Mouse (Mus musculus) cerebellum, adult 9-10 months (tissue): ENCODE data around the gene Kdf1.
A peak's percentile ranks its signal among the peaks of the same experiment; 100 is the strongest.

Source experiments
- DNase-seq: peaks from one replicate; pipeline ENCODE4 v3.0.0; 2022

The Kdf1 gene

DNA sequence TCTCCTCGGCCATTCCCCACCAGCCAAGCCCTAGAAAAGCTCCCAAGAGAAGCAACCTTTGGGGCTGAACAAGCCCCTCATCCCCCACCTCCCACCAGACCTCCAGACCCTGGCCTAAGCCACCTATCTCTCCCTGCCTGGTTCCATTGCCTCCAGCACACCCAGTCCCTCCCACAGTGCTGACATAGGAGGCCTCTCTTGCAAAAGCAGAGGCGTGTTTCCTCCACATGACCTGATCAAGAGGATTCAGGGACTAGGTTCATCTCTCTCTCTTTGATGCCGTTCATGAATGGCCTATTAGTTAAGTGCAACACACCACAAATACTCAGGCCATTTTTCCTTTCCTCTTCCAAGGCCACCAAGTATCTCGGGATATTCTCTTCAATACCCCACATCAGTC is 41.1 kb downstream of the Kdf1 start:
- no peak for DNase-seq

DNA sequence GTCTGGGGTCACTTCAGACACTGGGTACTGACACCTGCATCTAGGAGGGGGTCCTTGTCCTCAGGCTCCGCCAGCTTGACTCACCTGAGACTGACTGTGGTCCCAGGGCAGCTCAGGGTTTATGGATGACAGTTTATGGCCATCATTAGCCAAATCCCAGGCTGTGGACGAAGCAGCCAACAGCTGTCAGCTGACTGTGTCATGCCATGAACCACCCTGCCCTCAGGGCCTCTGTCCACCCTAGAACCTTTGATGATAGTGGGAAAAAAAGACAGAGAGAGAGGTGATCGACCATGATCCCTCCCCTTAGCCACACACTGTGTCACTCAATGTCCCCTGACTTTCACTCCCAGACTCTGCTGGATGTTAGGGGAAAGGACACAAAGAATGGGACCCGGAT is 42.9 kb downstream of the Kdf1 start:
- DNase-seq = no peak

DNA sequence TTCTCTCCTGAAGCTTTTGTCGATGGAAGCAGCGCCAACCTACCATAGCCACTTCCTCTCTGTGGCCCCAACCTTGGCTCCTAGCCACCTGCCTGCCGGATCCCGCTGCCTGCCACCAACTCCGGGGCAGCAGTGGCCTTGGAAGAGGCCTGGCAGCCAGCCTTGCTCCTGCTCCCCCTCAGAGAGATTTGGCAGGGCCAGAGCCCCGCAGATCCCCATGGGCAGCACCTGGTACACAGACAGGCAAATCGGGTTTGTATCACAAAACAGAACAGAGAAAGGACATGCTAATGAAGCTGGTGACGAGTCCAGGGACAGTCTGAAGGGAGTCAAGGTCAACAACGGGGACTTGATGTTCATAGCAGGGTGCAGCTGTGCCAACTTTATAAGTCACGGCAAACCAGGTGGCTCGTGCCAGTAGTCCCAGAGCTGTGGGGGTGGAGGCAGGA is 44.4 kb downstream of the Kdf1 start:
- DNase-seq = peak; percentile 89

DNA sequence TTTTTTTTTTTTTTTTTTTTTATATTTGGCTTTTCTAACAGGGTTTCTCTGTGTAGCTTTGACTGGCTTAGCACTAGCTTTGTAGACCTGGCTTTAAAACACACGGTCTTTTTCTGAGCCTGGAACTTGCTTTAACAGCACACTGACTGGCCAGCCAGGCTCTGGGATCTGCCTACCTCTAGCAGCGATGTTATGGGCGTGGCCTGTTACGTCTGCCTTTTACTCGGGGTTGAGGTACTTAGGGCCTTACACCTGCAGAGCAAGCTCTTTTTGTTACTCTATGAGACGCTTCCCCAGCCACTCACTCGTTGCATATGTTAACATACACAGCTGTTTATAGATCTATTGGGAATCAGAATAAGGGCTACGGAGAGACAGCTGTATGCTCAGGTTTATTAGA is 48.5 kb downstream of the Kdf1 start:
- no peak for DNase-seq

DNA sequence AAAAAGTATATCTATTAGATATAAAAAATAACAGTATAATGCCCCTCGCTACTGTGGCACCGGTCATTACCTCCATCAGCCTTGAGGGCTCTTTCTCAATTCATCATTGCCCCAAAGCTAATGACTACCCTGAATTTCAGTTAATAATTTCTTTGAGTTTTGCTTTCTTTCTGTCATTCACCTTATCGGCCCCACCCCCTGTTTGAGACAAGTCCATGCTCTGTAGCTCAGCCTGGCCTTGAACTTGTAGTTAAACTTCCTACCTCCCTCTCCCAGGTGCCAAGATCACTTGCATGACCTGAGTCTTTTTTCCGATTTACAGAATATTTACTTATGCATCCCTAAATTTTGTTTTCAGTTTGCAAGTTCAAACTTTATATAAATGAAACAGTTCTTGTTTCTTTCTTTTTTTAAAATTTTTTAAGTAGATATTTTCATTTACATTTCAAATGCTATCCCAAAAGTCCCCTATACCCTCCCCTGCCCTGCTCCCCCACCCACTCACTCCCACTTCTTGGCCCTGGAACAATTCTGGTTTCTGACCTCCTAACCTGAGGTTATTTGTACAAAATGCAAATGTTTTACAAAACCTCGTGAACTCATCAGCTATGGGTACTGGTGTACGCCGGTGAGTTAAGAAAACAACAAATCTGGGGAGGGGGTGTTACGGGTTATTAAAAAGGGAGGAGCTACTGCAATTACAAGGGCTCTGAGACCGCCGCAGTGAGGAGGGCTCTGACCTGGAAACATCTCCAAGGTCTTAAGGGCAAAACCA is 50.7 kb downstream of the Kdf1 start:
- no peak for DNase-seq

DNA sequence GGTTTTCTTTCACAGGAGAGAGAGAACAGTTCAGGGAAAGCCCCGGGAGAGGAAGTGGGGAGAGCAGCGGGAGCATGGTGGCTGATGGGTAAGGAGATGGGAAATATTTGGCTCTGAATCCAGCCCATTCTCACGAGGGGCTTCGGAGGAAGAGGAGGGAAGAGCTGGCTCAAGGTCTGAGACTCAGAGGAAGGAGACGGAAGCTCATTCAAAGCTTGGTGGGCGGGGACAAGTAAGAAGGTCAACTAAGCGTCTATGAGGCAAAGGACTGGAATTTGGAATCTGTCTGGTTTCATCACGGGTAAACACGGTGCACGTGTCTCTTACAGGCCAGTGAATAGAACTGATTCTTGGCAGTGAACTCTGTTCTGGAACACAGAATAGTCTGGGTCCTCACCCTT is 51.3 kb downstream of the Kdf1 start:
- no peak for DNase-seq

DNA sequence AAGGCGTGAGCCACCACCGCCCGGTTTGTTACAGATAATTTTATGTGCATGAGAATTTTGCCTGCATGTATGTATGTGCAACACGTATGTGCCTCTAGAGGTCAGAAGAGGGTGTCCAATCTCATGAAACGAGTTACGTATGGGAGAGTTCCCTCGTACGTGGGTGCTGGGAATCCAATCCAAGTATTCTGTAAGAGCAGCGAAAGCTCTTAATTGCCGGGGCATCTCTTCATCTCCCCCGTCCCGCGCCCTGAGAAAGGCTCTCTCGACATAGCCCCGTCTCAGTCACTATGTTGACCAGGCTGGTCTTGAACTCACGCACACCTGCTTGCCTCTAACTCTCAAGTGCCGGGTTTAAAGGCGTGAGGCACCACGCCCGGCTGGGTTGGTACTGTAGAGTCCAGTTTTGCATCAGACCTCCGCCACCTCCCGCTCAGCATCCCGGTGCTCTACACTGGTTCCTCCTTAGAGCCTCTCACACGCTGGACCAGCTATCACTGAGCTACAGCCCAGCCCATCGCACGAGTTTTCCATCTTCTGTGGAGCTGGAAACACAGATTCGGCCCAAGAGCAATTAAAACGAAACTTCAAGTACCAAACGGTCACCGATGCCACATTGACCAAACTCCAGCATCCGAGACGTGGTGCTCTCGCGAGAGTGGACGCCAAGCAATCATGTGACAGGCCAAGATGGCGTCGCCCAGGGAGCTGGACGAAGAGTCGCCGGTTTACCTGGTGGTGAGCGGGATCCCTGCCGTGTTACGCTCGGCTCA is 55.5 kb downstream of the Kdf1 start, which contains the start of gene Gpatch3:
Gene Gpatch3 (plus strand): TSS at position 676 of the 773 bp plus-strand sequence.
- peak; percentile 91 for DNase-seq

DNA sequence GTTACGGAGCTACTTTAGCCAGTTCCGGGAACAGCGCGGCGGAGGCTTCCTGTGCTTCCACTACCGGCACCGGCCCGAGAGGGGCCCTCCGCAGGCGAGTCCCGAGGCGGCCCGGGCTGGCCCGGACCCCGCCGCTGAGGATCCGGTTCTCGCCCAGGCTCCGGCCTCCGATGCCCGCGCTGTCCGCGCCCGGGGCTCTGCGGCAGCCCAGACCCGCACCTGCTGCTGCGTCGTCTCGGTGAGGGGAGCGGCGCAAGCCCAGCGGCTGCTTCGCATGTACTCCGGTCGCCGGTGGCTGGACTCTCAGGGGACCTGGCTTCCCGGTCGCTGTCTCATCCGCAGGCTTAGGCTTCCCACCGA is 56.1 kb downstream of the Kdf1 start:
- no peak for DNase-seq

DNA sequence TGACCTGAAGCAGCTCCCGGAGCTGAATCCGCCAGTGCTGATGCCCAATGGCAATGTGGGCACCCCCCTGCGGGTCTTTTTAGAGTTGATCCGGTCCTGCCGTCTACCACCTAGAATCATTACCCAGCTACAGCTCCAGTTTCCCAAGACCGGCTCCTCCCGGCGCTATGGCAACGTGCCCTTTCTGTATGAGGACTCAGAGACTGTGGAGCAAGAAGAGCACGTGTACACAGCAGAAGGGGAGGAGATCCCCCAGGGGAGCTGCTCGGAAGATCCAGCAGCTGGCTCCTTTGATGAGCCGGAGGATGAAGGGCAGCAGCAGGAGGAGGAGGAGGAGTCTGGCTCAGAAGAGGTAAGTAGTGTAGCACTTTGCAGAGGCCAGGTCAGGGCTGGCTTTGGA is 59.2 kb downstream of the Kdf1 start:
- no peak for DNase-seq
